Mouse (Mus musculus) cerebellum, postnatal 14 days (tissue): Measurements from ENCODE around the gene Siah1a.

Experiments
- DNase-seq, 2 experiments: peaks; one replicate each; pipeline ENCODE4 v3.0.0; 2021; ENCODE audit warnings: mixed read lengths in 2 of 2

The Siah1a gene

GRCm38 (mm10) chr8:86745221-86745934 is at the start of gene Siah1a, which contains the start of gene Gm10638:
Gene Siah1a, minus strand, starts transcription at chr8:86745934.
Gene Gm10638, plus strand, starts transcription at chr8:86745699.
- peak; percentile 70 to 76 for DNase-seq

- DNase-seq: no peak
Observed at GRCm38 (mm10) chr8:86794716-86795115, 49.0 kb upstream of the Siah1a start.

DNA sequence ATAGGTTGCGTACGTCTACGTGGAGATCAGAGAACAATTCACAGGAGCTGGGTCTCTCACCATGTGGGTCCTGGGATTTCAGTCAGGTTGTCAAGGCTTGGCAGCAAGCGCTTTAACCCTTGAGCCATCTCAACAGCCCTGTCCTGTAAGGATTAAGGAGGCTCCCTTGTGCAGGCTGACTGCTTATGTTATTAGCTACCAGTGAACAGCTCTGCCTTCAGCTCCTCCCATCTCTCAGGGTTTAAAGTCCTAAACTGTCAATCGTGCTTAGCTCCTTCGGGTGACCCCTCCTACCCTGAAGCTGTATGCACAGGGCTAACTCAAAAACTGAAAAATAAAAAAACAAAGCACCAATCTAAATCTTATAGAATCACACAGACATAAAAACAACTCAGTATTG is 45.8 kb upstream of the Siah1a start:
- no peak for DNase-seq

DNA sequence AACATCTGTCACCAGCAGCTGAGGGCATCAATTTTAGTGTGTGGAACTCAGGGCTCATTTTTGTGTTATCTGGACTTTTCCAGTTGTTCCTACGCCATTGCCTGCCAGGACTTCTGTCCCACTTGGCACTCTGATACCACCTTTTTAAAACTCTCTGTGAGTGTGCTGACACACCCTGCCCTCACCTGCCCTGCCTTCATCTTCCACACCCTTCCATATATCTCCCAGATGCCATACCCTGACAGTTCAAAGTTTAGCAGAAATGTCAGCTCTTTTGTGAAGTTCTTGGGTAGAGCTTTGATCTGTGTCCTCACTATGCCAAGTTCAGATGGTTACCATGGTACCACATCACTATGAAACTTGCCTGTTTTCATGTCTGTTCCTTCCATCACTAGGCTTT is 43.8 kb upstream of the Siah1a start:
- no peak for DNase-seq

DNA sequence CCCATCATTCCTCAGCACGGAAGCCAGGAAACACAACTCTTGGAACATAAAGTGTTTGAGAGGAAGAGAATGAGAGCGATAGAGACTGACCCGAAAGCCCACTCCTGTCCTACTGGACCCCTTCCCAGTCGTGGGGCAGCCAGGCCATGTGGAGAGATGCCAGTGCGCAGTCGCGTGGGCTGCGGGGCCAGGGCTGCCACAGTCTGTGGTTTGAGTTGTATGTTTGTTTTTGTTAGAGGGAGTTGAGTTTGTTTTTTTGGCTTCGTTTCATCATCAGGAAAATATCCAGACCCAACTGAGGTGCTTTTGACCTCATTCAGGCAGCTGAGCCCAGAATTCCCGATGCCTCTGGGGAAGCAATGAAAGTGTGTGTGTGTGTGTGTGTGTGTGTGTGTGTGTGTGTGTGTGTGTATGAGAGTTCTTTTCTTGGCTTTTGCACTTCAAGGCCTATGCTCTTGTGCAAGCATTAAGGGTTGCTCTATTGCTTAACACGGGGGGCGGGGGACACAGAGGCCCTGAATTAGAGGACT is 42.2 kb upstream of the Siah1a start:
- peak; percentile 32 to 36 for DNase-seq

DNA sequence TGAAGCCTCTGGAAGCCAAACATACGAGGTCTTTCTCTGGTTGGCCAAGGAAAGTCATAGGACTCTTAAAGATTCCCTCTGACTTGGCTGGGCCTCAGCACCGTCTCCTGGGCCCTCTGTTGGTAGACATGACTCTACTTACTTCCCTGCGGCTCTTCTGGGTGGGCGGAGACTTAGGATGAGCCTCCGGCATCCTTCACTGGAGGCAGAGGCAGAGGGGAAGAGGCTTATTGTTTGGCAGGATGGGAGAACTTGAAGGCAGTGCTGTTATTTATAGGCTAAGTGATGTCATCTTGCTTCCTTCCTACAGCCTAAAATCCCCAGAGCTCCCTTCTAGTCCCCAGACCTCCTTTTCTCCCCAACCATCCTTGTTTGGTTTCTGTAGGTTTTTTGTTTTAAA is 40.8 kb upstream of the Siah1a start:
- no peak for DNase-seq

- no peak for DNase-seq
Observed at GRCm38 (mm10) chr8:86781094-86781493, 35.4 kb upstream of the Siah1a start.

DNA sequence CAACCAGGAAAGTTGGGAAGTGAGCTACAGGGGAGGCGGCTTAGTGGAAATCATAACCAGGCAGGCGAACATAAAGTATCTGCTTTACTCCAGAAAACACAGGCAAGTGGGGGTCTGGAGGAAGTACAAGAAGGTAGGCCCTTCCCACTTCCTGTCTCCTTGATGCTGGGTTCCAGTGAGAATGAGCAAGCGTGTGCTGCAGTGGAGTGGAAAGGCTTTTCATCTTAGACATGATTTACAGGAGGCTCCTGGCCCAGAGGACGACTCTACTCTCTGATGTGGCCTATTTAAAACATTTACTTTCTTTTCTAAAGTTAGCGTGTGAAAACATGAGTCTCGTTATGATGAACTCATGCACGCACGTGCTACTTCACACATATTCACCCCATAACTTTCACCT is 33.5 kb upstream of the Siah1a start:
- DNase-seq: no peak

DNA sequence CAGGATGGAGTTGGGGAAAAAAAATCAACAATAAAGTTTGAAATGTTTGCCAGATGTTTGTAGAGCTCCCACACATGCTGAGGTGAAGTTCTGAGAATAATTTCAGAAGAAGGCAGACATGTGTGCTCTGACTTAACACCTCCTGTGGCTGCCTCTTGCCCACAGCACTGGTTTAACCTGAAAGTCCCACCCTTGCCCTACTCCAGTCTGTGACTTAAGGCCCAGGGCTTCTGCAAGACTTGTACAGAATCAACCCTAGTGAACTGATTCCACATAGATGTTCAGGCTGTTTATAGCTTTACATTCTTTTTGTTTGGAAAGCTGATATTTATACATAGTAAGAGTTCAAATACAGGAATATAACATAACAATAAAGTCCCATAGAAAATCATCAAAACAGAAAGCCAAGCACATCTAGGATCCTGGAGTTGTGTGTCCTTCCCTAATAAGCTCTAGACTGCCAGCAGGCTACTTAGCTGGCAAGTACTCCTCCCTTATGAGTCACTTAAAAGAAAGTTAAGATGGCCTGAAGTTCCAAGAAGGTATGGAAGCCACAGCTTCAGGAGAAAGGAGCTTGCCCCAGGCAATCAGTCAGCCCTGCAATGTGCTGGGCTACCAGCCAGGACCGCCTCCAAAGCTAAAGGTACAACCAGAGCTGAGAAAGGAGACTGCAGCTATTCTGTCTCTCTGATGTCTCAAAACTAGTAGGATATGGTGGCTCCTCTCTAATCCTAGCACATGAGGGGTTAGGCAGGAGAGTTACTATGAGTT is 24.4 kb upstream of the Siah1a start:
- DNase-seq: no peak

DNA sequence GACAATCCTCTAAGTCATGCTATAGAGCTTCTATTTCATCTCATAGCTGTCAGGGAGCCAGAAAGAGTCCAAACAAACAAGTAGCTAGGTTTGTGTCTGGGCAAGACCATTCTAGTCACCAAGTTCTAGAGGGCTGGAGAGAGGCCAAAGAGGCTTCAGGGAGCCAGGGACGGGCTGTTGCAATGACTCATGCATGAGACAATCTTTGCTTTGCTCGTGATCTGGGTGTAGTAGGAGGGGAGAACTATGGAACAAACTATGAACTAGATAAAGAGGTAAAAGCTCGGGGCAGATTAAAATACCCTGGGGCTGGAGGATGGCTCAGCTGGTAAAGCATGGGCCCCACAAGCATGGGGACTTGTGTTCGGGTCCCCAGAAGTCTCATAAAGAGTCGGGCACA is 22.8 kb upstream of the Siah1a start:
- peak; percentile 15 to 21 for DNase-seq

DNA sequence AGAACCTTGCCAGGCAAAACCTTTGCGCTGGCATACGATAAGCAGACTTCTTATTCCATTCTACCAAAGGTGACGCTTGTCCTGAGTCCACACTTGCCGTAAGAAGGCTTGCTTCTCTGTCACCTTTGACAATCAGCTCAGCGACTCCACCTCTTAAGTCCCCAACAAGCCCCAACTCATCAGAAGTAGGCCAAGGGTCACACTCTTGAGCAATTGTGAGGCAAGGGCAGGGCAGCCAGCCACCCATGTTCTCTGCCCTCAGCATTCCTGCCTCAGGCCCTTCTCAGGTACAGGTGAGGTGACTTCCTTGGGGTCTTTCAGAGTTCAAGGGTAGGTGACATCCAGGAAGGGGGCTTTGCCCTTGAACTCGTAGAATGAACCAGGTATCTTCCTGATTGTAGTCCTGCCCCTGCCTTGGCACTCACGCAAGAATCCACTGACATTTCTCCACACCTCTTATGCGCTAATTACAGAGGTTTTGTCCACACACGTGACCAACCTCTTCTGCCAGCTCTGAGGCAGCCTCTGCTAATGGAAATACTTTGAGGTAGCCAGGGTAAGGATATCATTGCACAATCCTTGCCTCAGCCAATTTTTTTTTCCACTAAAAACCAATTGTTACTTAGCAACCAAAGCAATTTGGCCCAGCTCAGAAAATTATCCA is 20.9 kb upstream of the Siah1a start:
- no peak for DNase-seq

- DNase-seq: no peak
Observed at GRCm38 (mm10) chr8:86765669-86766068, 19.9 kb upstream of the Siah1a start.

- no peak for DNase-seq
Observed at GRCm38 (mm10) chr8:86765155-86765554, 19.4 kb upstream of the Siah1a start.

DNA sequence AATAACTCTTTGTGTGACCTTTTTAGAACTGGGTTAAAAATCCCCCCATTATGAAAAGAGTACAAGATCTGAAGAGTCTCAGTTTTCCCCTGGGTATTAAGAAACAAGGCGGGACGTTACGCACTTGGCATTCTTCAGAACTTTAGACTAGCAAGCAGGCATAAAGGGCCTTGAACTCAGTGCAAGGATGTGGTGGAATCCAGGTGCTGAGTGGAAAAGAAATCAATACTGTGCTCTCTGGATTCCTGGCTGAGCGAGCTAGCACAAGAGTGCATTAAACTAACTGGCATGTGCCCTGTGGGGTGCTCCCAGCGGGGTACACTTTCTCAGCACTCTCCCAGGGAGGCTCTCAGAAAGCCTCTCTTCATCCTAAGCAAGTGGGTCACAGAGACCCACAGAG is 17.1 kb upstream of the Siah1a start:
- no peak for DNase-seq

- no peak for DNase-seq
Observed at GRCm38 (mm10) chr8:86760746-86761145, 15.0 kb upstream of the Siah1a start.

DNA sequence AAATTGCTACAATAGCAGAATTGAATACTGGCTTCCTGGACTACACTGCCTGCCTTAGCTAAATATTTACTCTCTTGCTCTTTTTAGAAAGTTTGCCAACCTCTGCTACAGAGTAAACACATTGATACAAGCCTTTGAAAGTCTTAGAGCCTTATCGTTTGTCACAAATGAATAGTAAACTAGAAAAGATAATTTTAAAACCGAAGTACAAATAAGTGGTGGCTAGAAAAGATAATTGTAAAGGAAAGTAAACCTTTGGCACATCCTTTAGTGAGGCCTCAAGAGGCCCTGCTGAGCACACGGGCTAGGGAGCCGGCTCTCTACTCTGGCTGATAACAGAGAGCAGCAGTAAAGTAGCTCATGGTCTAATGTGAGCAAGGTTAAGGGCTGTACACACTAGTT is 13.4 kb upstream of the Siah1a start:
- no peak for DNase-seq

GRCm38 (mm10) chr8:86758651-86759050 is 12.9 kb upstream of the Siah1a start:
- DNase-seq: no peak

- DNase-seq: peak in 1 of 2 experiments; percentile 15
Observed at GRCm38 (mm10) chr8:86756948-86757733, 11.4 kb upstream of the Siah1a start.

DNA sequence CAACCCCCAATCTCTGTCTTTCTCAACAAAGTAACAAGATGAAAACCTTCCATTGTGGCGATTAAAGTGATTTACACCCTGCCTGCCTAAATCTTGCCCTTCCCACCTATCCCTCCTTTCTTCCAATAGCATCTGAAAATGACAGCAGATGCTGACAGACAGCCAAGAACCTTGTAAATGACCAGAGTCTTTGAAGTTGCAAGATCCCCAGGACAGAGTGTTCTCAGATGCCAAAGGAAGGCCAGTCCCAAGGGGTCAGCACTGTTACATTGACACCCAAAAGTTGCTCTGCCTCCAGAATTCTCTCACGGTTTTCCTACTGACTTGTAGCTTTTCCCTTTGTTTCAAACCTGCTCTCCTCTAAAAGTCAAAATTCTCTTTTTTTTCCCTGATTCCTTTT is 4.1 kb upstream of the Siah1a start:
- no peak for DNase-seq

DNA sequence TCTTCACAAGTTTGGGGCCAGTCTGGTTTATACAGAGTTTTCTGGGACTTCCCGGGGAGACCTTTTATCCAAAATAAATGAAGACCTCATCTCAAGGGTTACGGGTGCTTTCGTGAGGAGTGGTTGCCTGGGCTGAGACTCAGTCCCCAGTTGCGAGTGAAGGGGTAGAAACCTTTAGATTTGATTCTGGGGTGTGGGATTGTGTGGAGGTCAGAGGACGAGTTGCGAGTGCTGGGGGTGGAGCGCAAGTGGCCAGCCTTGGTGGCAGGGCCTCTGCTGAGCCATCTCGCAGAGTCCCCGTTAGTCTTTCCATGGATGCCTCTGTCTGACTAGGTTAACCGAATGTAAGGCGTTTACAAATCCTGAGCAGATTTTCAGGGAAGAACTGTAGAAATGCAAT is 777 bp upstream of the Siah1a start:
- DNase-seq: peak in 1 of 2 experiments; percentile 28

DNA sequence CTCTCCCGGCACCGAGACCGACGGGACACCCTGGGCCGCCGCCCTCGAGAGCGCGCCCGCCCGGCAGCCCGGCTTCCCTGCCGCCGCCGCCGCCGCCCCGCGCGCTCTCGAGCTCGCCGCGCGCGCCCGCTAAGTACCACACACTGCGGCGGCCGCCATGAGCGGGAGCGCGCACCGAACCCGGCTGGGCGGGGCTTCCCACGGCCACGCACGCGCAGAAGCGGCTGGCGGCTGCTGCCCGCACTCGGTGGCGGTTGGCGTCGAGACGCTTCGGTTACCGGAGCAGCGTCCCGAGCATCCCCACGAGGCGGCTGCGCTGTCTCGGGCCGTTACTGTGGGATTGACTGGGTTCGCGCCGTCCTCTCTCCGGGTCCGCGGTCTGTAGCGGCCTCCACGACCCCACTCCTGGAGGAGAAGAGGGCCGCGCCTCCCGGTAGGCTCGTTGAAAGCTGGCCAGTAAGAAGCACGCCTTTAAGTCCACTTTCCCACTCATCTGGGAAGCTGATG is 254 bp upstream of the Siah1a start:
- DNase-seq: peak; percentile 96 to 98
